10 mouse cellular contexts compared by ENCODE assay signal in genomic region chr2:4018909-4019308, GRCm38 (mm10). TPM values are rescaled to one million over a fixed set of nuclear protein-coding genes. Genes with fewer than 3 reads are reported as not detected.
A peak's percentile ranks its signal among the peaks of the same experiment; 100 is the strongest.
DNase-seq lines count a peak whose midpoint lies in the region; ATAC-seq lines count a peak whose summit lies in the region.
"Had no signal": no experiment of that assay in that cellular context is flagged by ENCODE, and none has a peak within 500 bp of the region (broad histone marks: within the 10 kb centered on the region; RNA-seq: fewer than 3 reads in every experiment).

No protein-coding gene starts in this region.

- H3K36me3 ChIP-seq in heart, embryonic 13.5 days = no peaks in the 10 kb centered on the region
- H3K36me3 ChIP-seq in heart, embryonic 11.5 days (ENCODE audit: control insufficient read depth, insufficient read depth, low read length) = no peaks in the 10 kb centered on the region
- no peaks in the 10 kb centered on the region for H3K36me3 ChIP-seq in embryonic facial prominence, embryonic 13.5 days
- no peaks in the 10 kb centered on the region for H3K36me3 ChIP-seq in hindbrain, embryonic 13.5 days
- H3K36me3 ChIP-seq in midbrain, embryonic 13.5 days = no peaks in the 10 kb centered on the region
- H3K36me3 ChIP-seq in heart, embryonic 10.5 days = no peaks in the 10 kb centered on the region

- H3K4me3 ChIP-seq in heart, embryonic 13.5 days = no peak overlapping the region
- H3K4me3 ChIP-seq in heart, embryonic 11.5 days (ENCODE audit: low read depth, low read length) = no peak overlapping the region
- H3K4me3 ChIP-seq in embryonic facial prominence, embryonic 13.5 days = no peak overlapping the region
- no peak overlapping the region for H3K4me3 ChIP-seq in hindbrain, embryonic 13.5 days
- H3K4me3 ChIP-seq in midbrain, embryonic 13.5 days (replicated peaks) = no peak overlapping the region
- no peak overlapping the region for H3K4me3 ChIP-seq in heart, embryonic 10.5 days
- H3K4me3 ChIP-seq: heart, adult 2 months had no signal

- no peak overlapping the region for H3K9ac ChIP-seq in heart, embryonic 13.5 days
- H3K9ac ChIP-seq in heart, embryonic 11.5 days (ENCODE audit: low read depth, low read length) = no peak overlapping the region
- no peak overlapping the region for H3K9ac ChIP-seq in embryonic facial prominence, embryonic 13.5 days
- no peak overlapping the region for H3K9ac ChIP-seq in hindbrain, embryonic 13.5 days
- H3K9ac ChIP-seq in midbrain, embryonic 13.5 days (replicated peaks) = no peak overlapping the region
- H3K9ac ChIP-seq: liver, embryonic 14.5 days had no signal

- H3K27me3 ChIP-seq in heart, embryonic 13.5 days (replicated peaks) = no peaks in the 10 kb centered on the region
- no peaks in the 10 kb centered on the region for H3K27me3 ChIP-seq in heart, embryonic 11.5 days (ENCODE audit: control insufficient read depth, insufficient read depth, low read length)
- H3K27me3 ChIP-seq in embryonic facial prominence, embryonic 13.5 days = no peaks in the 10 kb centered on the region; the same call in 1 of the 2 replicates
- no peaks in the 10 kb centered on the region for H3K27me3 ChIP-seq in hindbrain, embryonic 13.5 days
- no peaks in the 10 kb centered on the region for H3K27me3 ChIP-seq in midbrain, embryonic 13.5 days
- no peaks in the 10 kb centered on the region for H3K27me3 ChIP-seq in heart, embryonic 10.5 days (ENCODE audit: insufficient read depth, poor library complexity, severe bottlenecking)

- no peaks in the 10 kb centered on the region for H3K9me3 ChIP-seq in heart, embryonic 13.5 days
- no peaks in the 10 kb centered on the region for H3K9me3 ChIP-seq in heart, embryonic 11.5 days (replicated peaks; ENCODE audit: control insufficient read depth, low read length)
- no peaks in the 10 kb centered on the region for H3K9me3 ChIP-seq in embryonic facial prominence, embryonic 13.5 days
- H3K9me3 ChIP-seq in hindbrain, embryonic 13.5 days = no peaks in the 10 kb centered on the region
- H3K9me3 ChIP-seq in midbrain, embryonic 13.5 days = no peaks in the 10 kb centered on the region
- H3K9me3 ChIP-seq in heart, embryonic 10.5 days = no peaks in the 10 kb centered on the region

- H3K4me1 ChIP-seq in heart, embryonic 13.5 days = peaks cover 11% of the 10 kb centered on the region
- H3K4me1 ChIP-seq in heart, embryonic 11.5 days (ENCODE audit: control insufficient read depth, insufficient read depth, low read length) = peaks cover 3% of the 10 kb centered on the region
- H3K4me1 ChIP-seq in embryonic facial prominence, embryonic 13.5 days = peaks cover 19% of the 10 kb centered on the region
- H3K4me1 ChIP-seq in hindbrain, embryonic 13.5 days (replicated peaks) = peaks cover 22% of the 10 kb centered on the region
- peaks cover 23% of the 10 kb centered on the region for H3K4me1 ChIP-seq in midbrain, embryonic 13.5 days (replicated peaks)
- peaks cover 13% of the 10 kb centered on the region for H3K4me1 ChIP-seq in heart, embryonic 10.5 days

- no peak overlapping the region for H3K27ac ChIP-seq in heart, embryonic 13.5 days (replicated peaks)
- no peak overlapping the region for H3K27ac ChIP-seq in heart, embryonic 11.5 days (ENCODE audit: low read depth, low read length)
- H3K27ac ChIP-seq in embryonic facial prominence, embryonic 13.5 days = no peak overlapping the region
- peak overlapping the region; percentile 73; the same call in 1 of the 2 replicates for H3K27ac ChIP-seq in hindbrain, embryonic 13.5 days
- H3K27ac ChIP-seq in midbrain, embryonic 13.5 days = peak overlapping the region; percentile 64
- H3K27ac ChIP-seq in heart, embryonic 10.5 days = no peak overlapping the region
- H3K27ac ChIP-seq: heart, adult 2 months; liver, embryonic 14.5 days had no signal

- no peak for DNase-seq in adrenal gland, postnatal 10 days
- no peak for DNase-seq in heart, embryonic 10.5 days (ENCODE audit: low spot score)
- DNase-seq: adrenal gland, adult 8-10 months; heart, adult 2 months had no signal

- WGBS in heart, embryonic 13.5 days = 74% methylated on average over 4 of the region's 4 CpGs
- 75% methylated on average over 4 of the region's 4 CpGs for WGBS in heart, embryonic 11.5 days (ENCODE audit: insufficient replicate concordance)
- 52% methylated on average over 4 of the region's 4 CpGs for WGBS in embryonic facial prominence, embryonic 13.5 days
- WGBS in hindbrain, embryonic 13.5 days = 61% methylated on average over 4 of the region's 4 CpGs
- 39% methylated on average over 4 of the region's 4 CpGs for WGBS in midbrain, embryonic 13.5 days
- WGBS in heart, embryonic 10.5 days = 68% methylated on average over 4 of the region's 4 CpGs

- no peak for ATAC-seq in heart, embryonic 13.5 days (ENCODE audit: extremely low read depth, insufficient number of reproducible peaks, low FRiP score, low TSS enrichment)
- no peak for ATAC-seq in heart, embryonic 11.5 days (replicated peaks; ENCODE audit: insufficient number of reproducible peaks, low FRiP score, low TSS enrichment)
- ATAC-seq in embryonic facial prominence, embryonic 13.5 days (ENCODE audit: insufficient number of reproducible peaks, insufficient read depth, low FRiP score, low TSS enrichment, low read depth) = no peak
- no peak for ATAC-seq in hindbrain, embryonic 13.5 days (ENCODE audit: low FRiP score)
- peak; percentile 67 for ATAC-seq in midbrain, embryonic 13.5 days

- peak overlapping the region; percentile 56 for H3K4me2 ChIP-seq in heart, embryonic 13.5 days
- H3K4me2 ChIP-seq in heart, embryonic 11.5 days = no peak overlapping the region
- peak overlapping the region; percentile 48 for H3K4me2 ChIP-seq in embryonic facial prominence, embryonic 13.5 days
- peak overlapping the region; percentile 47 for H3K4me2 ChIP-seq in hindbrain, embryonic 13.5 days
- peak overlapping the region; percentile 47 for H3K4me2 ChIP-seq in midbrain, embryonic 13.5 days (replicated peaks)

RNA-seq across cellular contexts. Expression of gene Frmd4a, which starts 1.4 kb away (rescaled TPM):
- polyA plus RNA-seq in heart, embryonic 13.5 days (2015; fragmentation: Nextera tagmentation; extraction: Ambion mirVana) = 15.2 and 17.7 TPM in 2 replicates
- polyA plus RNA-seq in heart, embryonic 11.5 days (2014; fragmentation: Nextera tagmentation; extraction: Ambion mirVana) = 21.1 and 28.8 TPM in 2 replicates
- polyA plus RNA-seq in embryonic facial prominence, embryonic 13.5 days (2015; fragmentation: Nextera tagmentation; extraction: Ambion mirVana) = 50.8 and 58.6 TPM in 2 replicates
- 57.3 and 59.6 TPM in 2 replicates for polyA plus RNA-seq in hindbrain, embryonic 13.5 days (2015; fragmentation: Nextera tagmentation; extraction: Ambion mirVana)
- 54.2 and 57.1 TPM in 2 replicates for polyA plus RNA-seq in midbrain, embryonic 13.5 days (2015; fragmentation: Nextera tagmentation; extraction: Ambion mirVana)
- total RNA-seq in adrenal gland, postnatal 10 days (2021) = 10 to 100 TPM; 17.0 to 27.0 TPM
- 19.4 and 29.4 TPM in 2 replicates for polyA plus RNA-seq in heart, embryonic 10.5 days (2016; fragmentation: Nextera tagmentation; extraction: Ambion mirVana)

Comparison
In these comparisons a context has a peak if more than half of its experiments do, and no peak if none do; other contexts are left out.
1. H3K27ac ChIP-seq: peak in hindbrain, embryonic 13.5 days (single experiment) and midbrain, embryonic 13.5 days (single experiment); none in heart, embryonic 13.5 days (single experiment), heart, embryonic 11.5 days (single experiment), embryonic facial prominence, embryonic 13.5 days (single experiment) and heart, embryonic 10.5 days (single experiment).